Mouse (Mus musculus) spleen, adult 12 weeks (tissue): ENCODE results near the gene Iqgap3.

ENCODE experiments used
- DNase-seq: peaks from one replicate; pipeline ENCODE4 v3.0.0; 2022; ENCODE audit warnings: low spot score

Gene Iqgap3

GRCm38 (mm10) chr3:88097666-88098065 is 15.9 kb downstream of the Iqgap3 start:
- no peak for DNase-seq

DNA sequence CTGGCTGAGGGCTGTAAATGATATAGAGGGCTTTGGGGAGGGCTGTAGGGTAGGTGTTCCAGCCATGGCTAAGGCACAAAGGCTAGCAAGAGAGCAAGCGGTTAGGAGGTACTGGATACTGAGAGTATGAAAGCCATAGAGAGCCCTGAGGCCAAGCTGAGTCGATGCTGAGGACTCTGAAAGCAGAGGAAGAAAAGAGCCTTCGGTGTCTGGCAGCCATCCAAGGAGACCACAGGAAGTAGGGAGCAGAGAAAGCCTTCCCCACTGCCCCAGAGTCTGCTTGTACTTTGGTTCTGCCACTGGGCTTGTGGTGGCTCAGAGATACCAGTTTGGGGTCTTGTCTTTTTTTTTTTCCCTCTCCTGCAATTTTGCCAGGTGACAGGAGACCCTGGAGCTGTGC is 18.5 kb downstream of the Iqgap3 start:
- no peak for DNase-seq

DNA sequence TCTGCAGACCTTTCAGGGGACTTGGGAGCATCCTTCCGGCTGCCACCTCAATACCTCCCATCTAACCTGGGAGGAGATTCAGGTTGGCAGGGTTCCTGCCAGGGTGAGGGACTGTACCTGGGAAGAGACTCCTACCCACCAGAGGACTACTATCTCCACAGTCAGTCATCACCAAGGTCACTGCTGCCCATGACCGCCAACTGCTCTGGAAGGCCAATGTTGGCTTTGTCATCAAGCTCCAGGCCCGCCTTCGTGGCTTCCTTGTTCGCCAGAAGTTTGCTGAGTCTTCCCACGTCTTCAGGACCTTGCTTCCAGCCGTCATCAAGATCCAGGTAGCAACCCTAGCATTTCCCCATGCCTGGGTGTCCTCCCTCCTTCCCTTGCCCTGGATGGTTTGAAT is 20.0 kb downstream of the Iqgap3 start:
- DNase-seq: no peak

GRCm38 (mm10) chr3:88102196-88102595 is 20.4 kb downstream of the Iqgap3 start:
- no peak for DNase-seq

DNA sequence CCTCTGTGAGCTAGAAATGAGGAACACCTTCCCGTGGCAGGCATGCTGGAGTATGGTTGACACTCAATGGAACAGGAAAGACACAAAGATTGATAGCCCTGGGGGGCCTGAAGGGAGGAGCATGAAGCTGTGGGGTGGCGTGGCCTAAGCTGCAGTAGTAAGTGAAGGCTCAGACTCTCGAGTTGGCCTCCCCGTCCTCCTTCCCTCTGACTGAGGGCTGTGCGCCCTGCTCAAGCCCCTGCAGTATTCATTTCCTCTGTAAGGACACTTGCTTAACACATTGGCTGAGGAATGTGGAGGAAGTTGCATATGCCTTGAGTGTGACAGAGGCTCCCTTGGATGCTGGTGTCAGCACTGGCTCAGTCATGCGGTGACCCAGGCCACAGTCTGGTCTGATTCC is 20.8 kb downstream of the Iqgap3 start:
- DNase-seq: no peak

GRCm38 (mm10) chr3:88106126-88106525 is 24.4 kb downstream of the Iqgap3 start:
- no peak for DNase-seq

DNA sequence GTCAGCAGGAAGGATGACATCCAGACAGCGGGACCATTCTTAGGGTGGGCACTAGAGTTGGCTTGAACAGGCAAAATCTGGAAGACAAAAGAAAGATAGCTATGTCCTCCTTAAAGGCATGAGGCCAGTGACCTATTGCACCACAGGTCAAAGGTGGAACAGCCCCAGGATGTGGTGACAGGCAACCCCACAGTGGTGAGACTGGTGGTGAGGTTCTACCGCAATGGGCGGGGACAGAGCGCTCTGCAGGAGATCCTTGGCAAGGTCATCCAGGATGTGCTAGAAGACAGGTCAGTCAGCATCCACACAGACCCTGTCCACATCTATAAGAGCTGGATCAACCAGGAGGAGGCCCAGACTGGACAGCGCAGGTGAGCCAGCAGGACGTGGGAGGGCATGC is 27.4 kb downstream of the Iqgap3 start:
- DNase-seq: no peak

GRCm38 (mm10) chr3:88114396-88114795 is 32.6 kb downstream of the Iqgap3 start:
- DNase-seq: no peak

GRCm38 (mm10) chr3:88120117-88120651 is 38.4 kb downstream of the Iqgap3 start:
- DNase-seq: no peak

- DNase-seq: no peak
Observed at GRCm38 (mm10) chr3:88121164-88122131, 39.7 kb downstream of the Iqgap3 start.

DNA sequence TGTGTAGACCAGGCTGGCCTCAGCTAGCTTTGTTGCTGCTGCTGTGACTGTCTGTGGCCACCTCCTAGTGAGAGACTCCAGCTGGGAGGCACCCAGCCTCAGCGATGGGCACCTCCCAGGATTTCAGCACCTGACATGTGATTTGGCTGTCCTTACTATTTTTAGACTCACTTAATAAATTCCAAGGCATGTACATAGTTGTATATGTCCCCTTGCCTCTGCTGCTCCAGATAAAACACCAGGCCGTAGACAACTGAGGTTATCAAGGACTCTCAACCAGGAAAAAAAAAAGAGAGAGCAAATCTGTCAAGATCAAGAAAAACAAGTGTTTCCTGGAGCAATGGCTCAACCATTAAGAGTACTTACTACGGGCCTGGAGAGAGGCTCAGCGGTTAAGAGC is 43.4 kb downstream of the Iqgap3 start:
- DNase-seq: no peak

DNA sequence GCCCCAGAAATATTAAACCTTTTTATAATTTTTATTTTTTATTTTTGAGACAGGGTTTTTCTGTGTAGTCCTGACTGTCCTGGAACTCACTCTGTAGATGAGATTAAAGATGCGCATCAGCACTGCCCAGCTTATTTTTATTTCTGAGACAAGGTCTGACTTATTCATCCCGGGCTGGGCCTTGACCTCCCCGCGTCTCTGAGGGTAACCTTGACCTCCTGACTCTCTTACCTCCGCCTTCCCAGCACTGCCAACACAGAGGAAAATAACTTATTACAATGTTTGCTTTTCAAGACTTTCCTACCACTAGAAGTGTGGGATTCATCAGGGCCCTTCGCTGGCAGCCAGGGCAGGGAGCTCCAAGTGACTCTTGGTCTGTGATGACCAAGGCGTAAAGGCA is 44.4 kb downstream of the Iqgap3 start:
- DNase-seq: no peak

GRCm38 (mm10) chr3:88127636-88128035 is 45.9 kb downstream of the Iqgap3 start:
- no peak for DNase-seq

DNA sequence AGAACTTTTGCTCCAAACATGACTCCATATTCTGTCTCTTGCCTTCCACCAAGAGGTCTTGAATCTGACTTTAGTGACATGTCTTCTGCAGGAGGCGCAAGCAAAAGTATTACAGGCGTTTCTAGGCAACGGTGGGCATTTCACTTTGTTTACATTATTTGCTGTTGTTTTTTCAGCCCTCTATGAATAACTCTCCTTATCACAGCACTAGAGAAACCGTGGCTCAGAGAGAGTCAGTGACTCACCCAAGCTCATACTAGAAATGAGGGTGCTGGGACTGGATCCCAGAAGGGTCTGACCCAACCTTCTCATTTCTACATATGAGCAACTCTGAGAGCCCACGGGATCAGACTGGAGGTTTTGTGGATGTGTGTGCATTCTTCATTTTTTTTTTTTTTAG is 46.3 kb downstream of the Iqgap3 start:
- no peak for DNase-seq

- no peak for DNase-seq
Observed at GRCm38 (mm10) chr3:88129006-88129405, 47.2 kb downstream of the Iqgap3 start.

DNA sequence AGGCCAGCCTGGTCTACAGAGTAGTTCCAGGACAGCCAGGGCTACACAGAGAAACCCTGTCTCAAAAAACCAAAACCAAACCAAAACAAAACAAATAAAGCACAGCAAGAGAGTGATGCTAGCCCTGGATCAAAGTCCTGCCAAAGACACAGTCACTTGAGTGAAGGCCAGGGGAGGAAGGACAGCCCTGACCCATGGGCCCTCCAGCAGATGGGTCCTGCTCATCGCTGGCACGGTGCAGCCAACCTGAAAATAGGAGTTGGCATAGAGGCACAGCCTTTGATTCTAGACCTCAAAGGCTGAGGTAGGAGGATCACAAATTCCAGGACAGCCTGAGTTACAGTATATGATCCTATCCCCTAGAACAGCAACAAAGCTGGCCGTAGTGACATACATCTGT is 49.3 kb downstream of the Iqgap3 start:
- DNase-seq: no peak

DNA sequence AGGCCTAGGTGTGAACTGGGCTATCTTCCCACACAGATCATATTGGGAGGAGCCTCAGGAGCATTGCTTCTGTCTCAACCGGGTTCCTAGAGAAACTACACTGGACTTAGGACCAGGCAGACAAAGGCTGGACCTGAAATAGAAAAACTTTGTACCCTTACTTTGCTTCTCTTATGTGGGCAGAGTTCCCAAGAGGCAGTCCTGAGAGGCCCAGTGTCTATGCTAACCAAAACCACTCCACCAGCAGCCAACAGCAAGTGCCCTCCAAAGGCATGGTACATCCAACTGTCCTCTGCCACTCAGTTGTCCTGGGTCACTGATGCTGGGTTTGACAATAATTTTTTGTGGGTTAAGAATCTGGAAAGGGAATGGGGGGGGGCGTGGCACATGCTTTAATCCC is 50.7 kb downstream of the Iqgap3 start:
- no peak for DNase-seq

DNA sequence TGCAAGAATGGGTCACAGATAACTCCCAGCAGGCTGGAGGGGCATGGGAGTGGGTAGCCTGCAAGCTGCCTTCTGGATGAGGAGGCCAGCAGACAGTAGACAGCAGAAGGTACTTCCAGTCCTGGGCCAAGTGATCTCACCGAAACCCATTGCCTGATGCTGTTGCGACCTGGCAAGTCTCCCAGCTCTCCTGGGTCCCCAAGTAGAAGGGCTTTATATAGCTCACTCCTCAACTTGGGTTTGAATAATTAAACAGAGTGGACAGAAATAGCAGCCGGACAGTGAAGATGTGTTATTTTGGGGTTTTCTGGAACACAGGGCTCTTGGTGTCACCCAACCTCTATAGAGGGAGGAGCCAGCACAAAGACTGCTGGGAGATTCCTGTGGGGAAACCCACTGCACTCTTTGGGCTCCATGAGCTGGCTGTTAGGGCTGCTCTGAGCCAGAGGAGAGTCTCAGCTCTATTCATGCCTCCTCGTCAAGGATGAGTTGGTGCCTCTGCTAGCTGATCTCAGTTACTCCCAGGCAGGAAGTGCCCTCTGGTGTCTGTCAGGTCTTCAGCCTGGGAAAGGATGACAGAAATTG is 51.5 kb downstream of the Iqgap3 start:
- DNase-seq: no peak

GRCm38 (mm10) chr3:88136346-88136745 is 54.6 kb downstream of the Iqgap3 start:
- DNase-seq: no peak

- DNase-seq: no peak
Observed at GRCm38 (mm10) chr3:88136945-88137494, 55.2 kb downstream of the Iqgap3 start.

DNA sequence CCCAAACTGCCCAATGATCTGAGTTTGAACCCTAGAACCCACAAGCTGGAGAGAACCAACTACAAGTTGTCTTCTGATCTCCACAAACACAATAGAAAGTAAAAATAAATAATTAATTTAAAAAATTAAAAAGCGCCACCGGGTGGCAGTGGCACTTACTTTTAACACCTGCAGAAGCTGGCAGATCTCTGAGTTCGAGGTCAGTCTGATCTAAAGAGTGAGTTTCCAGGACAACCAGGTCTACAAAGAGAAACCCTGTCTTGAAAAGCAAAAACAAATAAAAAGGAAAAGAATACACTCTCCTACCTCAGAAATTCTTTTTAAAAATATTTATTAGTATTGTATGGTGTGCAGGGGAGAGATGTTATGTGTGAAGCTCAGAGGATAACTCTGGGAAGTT is 56.0 kb downstream of the Iqgap3 start:
- no peak for DNase-seq

DNA sequence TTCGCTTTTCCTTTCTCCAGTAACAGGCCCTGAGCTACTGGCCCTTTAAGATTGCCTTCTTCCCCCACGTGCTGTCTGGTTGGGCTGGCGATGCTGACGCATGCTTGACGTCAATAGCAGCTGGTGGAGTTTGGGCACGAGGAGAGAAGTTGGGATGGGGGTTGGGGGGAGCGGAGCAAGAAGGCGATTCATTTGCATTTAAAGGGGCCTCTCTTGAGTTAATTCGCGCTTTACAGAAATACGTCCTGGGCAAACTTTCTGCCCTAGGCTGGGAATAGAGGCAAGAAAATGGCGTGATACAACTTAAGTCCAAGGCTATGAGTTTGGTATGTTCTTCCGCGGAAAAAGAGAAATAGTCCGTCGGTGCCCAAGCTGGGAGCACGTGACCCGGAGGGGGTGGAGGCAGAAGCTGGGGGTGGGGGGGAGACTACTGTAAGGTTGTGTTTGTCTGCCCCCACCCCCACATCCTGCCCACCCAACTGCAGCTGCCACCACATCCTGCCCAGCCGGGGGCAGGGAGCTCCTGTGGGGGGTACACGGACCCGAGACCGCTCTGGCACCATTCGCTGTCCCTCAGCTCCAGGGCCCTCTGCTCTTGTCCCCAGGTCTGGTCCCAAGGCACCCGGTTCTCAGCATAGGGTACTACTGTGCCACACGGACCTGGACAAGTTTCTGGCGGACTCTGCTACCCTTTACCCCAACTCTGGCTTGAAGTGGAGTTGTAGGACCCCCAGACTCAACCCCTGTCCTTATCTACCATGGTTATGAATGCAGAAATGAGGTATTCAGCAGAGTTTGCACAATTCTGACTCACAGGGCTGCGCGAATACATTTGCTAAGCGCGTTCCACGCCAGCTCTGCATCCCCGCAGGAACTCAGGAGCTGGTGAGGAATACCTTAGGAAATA is 56.8 kb downstream of the Iqgap3 start:
- DNase-seq: peak; percentile 78
